Mouse (Mus musculus) gastrocnemius, postnatal 14 days (tissue): Measurements from ENCODE around the gene Ephx1. TPM values are rescaled to one million over a fixed set of nuclear protein-coding genes. Genes with fewer than 3 reads are reported as not detected.
A peak's percentile ranks its signal among the peaks of the same experiment; 100 is the strongest.
"Not testable (repeated sequence)": the region's sequence is repeated elsewhere in the genome, so short reads cannot be mapped to it uniquely, and the experiment has no call there.

ENCODE experiments used
- DNase-seq: peaks from one replicate; pipeline ENCODE4 v3.0.0; 2021; ENCODE audit warnings: mixed read lengths
- intact Hi-C: fragments of 180-260 bp; cut with DNase I; formaldehyde crosslinking; loops from one replicate; pipeline ENCODE4 v1.15.1; 2025; ENCODE audit warnings: low total_unique reads
- total RNA-seq, 2 experiments: library from RNA; stranded (reverse); gene quantifications; 2 replicates each; pipeline ENCODE4 v1.2.3; 2021

Ephx1 gene
- total RNA-seq, 2 experiments from 2014 or later: 13.5 to 16.4 TPM

DNA sequence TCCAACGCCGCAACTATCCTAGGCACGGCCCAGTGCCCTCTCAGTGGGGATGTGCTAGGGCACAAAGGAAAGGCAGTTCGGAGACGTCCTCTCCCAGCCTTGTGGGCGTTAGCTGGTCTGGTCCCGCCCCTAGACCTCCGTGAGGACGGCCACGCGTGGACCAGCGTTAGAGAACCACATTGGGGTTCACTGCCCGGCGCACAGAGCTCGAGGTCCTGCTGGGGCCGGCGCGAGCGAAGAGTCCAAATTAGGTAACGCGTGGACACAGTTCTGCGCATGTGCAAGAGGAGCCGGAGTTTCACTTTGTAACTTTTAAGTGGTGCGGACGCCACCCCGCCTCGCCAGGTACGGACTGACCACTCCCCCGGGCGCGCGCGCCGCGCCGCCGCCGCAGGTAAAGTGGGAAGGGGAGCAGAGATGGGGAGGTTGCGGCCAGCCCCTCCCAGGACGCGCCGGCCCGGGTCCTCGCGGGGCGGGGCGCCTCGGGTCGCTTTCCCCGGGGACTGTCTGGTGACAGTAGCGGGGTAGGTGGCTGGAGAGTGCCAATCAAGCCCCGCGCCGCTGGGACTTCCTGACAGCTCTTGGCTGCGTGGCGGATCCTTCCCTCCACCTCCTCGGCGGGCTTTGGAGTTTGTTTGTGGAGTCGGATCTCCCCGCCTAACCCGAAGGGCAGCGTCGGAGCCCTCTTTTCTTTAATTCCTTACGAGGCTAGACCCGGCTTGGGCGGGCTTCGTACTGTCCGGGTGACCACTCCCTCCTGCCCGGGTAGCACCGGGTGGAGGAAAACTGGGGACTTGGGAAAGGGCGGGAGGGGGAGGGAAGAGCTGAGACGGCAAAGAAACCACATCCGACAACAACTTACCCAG, 78.3 kb downstream of the Ephx1 start, which contains the start of gene Tmem63a:
Gene Tmem63a, plus strand, starts transcription at position 179 of the 866 bp plus-strand sequence.
- intact Hi-C loops: no loop called here
- DNase-seq: peak; percentile 79

GRCm38 (mm10) chr1:180941726-180942125, 79.0 kb downstream of the Ephx1 start:
- intact Hi-C loops: no loop called here
- no peak for DNase-seq

DNA sequence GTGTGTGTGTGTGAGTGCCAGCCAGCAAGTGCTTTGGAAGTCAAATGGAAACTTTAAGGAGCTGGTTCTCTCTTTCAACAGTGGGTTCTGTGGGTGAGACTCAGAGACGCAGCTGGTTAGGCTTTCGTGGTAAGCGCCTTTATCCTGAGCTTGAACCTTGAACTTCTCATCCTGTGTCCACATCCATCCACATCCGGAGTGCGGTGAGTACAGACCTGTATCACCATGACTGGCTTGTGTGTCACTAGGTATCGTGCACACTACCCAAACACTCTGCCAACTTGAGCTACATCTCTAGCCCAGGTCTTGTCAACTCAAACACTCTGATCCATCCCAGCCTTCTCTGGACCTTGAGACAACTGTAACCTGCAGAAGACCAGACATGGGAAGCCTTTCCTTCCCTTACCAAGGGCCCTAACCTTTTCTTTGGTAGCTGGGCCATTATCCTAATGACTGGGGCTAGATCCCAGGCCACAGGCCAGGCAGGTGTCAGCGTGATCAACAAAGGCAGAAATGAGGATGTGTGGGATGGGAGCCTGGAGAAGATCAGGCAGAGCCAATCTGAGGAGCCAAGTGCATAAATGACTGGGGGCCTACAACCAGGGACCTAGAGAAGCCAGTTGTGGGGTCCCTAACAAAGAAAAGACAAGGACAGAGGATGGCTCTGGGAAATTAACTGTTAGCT, 79.8 kb downstream of the Ephx1 start:
- intact Hi-C loops: no loop called here
- no peak for DNase-seq

DNA sequence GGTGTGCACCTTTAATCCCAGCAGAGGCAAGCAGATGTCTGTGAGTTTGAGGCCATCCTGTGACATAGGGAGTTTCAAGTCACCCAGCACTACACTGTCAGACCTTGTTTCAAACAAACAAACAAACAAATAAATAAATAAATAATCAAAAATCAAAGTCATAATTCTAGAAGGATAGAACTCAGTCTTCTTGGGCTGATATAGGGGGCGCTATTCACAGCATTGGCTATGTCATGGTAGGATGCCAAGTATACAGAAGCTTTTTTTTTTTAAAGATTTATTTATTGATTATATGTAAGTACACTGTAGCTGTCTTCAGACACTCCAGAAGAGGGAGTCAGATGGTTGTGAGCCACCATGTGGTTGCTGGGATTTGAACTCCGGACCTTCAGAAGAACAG, 81.9 kb downstream of the Ephx1 start:
- DNase-seq, intact Hi-C loops: not testable (repeated sequence)

DNA sequence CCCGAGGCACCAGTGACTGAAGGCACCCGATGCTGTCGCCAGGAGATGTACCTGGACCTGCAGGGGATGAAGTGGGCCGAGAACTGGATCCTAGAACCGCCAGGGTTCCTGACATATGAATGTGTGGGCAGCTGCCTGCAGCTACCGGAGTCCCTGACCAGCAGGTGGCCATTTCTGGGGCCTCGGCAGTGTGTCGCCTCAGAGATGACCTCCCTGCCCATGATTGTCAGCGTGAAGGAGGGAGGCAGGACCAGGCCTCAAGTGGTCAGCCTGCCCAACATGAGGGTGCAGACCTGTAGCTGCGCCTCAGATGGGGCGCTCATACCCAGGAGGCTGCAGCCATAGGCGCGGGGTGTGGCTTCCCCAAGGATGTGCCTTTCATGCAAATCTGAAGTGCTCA, 83.1 kb downstream of the Ephx1 start:
- DNase-seq, intact Hi-C loops: not testable (repeated sequence)

DNA sequence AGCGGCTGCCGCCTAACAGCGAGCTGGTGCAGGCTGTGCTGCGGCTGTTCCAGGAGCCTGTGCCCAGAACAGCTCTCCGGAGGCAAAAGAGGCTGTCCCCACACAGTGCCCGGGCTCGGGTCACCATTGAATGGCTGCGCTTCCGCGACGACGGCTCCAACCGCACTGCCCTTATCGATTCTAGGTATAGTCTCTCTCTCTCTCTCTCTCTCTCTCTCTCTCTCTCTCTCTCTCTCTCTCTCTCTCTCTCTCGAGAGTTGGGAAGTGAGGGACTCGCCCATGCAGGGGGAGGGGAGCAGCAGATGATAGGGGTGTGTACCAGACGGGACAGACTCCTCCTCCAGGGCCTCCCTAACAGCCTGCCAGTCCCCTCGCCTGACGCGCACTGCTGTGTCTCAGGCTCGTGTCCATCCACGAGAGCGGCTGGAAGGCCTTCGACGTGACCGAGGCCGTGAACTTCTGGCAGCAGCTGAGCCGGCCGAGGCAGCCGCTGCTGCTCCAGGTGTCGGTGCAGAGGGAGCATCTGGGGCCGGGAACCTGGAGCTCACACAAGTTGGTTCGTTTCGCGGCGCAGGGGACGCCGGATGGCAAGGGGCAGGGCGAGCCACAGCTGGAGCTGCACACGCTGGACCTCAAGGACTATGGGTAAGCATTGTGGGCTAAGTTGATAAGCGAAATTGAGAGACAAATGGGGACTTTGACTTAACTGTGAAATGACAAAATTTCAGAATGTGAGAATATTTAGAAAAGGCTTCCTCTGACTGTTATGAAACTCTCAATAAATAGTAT, 83.9 kb downstream of the Ephx1 start:
- intact Hi-C loops: not testable (repeated sequence)
- peak; percentile 67 for DNase-seq

GRCm38 (mm10) chr1:180934467-180935419, 86.0 kb downstream of the Ephx1 start, which contains the start of gene Lefty1:
Gene Lefty1, plus strand, starts transcription at chr1:180935022.
- no peak for DNase-seq
- intact Hi-C loops: no loop called here

DNA sequence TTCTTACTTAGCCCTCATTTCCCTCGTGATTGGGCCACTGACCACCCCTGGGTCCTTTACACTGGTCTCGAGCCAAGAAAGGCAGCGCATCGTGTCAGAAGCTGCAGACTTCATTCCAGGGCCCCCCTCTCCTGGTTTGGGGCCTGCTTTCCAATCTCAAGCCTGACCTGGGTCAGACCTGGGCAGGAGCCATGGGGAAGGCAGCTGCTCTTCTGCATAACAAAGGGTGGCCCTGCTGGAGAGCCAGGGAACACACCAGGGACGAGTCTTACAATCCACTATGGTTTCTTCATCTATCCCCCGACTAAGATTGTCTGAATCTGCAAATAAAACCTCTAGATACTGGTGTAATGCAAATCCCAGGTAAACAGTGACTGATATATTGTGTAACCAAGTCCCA, 87.0 kb downstream of the Ephx1 start:
- intact Hi-C loops: no loop called here
- no peak for DNase-seq

- intact Hi-C loops: no loop called here
- no peak for DNase-seq
These were observed 89.6 kb downstream of the Ephx1 start for GRCm38 (mm10) chr1:180931106-180931505.

DNA sequence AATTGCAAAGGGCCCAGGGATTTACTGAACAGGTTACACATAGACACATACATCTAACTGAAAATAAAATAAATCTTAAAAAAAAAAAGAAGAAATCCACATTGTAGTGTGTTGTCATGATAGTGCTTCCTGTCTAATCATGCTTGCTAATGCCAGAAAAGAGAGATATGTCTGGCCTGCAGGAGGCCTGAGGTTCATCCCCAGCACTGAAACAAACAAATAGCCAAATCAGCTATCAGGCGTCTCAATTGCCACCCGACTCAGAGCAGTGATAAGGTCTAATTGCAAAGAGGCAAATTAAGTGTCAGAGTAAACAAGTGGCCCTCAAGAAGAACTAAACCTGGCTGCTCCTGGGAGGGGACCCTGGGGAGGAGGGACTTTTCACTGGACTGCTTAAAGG, 91.1 kb downstream of the Ephx1 start:
- DNase-seq: no peak
- intact Hi-C loops: no loop called here

DNA sequence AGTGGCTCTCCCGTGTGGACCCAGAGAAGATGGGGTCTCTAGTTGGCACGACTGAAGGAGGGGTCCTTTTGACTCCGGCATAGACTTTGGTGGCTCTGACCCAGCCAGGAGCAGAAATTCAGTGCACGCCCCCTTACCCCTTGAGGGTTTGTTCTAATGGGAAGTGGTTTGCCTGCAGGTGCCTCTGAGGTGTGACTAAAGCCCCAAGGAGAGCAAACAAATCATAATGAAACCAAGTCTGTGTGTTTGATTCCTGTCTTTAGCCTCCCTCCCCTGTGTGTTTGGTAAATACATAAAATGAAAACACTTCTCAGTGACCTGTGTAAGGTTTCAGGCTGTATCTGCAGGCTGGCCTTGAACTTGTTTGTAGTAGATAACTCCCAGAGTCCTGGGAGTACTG, 94.4 kb downstream of the Ephx1 start:
- DNase-seq: no peak
- intact Hi-C loops: no loop called here

Other genes with a start within 250 kb of the Ephx1 start
- 100 to 1,000 TPM; 448 to 473 TPM for gene H3f3a, start 207.0 kb downstream of the Ephx1 start, total RNA-seq
- 1 to 10 TPM; 8.4 to 8.5 TPM for gene Sde2, start 169.8 kb downstream of the Ephx1 start, total RNA-seq
- not detected for gene Lefty2, start 127.8 kb downstream of the Ephx1 start, total RNA-seq
- 10 to 100 TPM; 18.3 to 18.4 TPM for gene Pycr2, start 116.6 kb downstream of the Ephx1 start, total RNA-seq
- gene Lefty1, start 85.9 kb downstream of the Ephx1 start, total RNA-seq: under 1 TPM; 0.44 to 0.53 TPM
- gene Tmem63a, start 78.6 kb downstream of the Ephx1 start, total RNA-seq: 10 to 100 TPM; 11.9 to 12.5 TPM
- not detected for gene 9130409I23Rik, start 30.3 kb upstream of the Ephx1 start, total RNA-seq
- gene Nvl, start 123.3 kb upstream of the Ephx1 start, total RNA-seq: 1 to 10 TPM; 8.3 to 8.7 TPM
- gene Cnih4, start 123.8 kb upstream of the Ephx1 start, total RNA-seq: 10 to 100 TPM; 25.9 to 28.6 TPM
- 100 to 1,000 TPM in 1 of 2 experiments, 10 to 100 TPM in 1; 96.7 to 110 TPM for gene Wdr26, start 191.1 kb upstream of the Ephx1 start, total RNA-seq